In the genomic region with DNA sequence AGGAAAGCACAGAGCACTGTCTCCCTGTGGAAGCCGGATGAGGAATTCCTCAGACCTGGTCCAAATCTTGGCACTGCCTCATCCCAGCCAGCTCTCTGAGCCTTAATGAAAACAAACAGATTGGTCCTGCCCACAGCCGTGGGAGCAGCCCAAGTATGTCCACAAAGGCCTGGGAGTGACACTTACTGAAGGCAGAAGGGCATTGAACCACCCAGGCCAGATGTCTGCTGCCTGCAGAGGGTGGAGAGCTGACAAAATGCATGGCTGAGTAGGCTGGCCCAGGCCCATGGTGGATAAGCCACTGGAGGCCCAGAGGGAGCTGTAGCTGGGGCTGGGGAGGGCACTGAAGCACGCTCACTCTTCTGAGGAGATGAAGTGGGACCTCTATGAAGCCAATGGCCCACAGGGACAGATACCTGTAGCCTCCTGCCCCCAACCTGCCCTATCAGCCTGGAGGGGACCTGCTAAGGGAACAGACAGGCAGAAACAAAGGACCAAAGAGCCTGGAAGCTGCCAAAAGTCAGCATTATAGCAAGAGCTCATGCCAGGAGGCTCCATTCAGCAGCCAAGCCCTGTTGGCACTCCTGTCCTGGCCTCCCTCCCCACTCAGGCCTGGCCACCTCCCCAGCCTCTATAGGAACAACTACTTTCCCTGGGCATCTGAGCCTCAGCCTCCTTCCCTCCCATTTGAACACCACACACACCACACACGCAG, we compare ENCODE assay signal across 8 mouse cellular contexts. TPM values are rescaled to one million over a fixed set of nuclear protein-coding genes. Genes with fewer than 3 reads are reported as not detected.
A peak's percentile ranks its signal among the peaks of the same experiment; 100 is the strongest.
DNase-seq lines count a peak whose midpoint lies in the region; ATAC-seq lines count a peak whose summit lies in the region.

No protein-coding gene starts in this region.

- DNase-seq in kidney, adult 11 months: peak; percentile 22
- DNase-seq in kidney, adult 9 months: no peak
- peak; percentile 68 to 74 for DNase-seq in cerebellum, postnatal 25 days
- DNase-seq in midbrain, embryonic 14.5 days: peak; percentile 51
- DNase-seq in adrenal gland, postnatal 4 days (ENCODE audit: low spot score in 2 of 2): no peak
- DNase-seq in urinary bladder, postnatal 4 days (ENCODE audit: low spot score in 2 of 2): no peak
- no peak for DNase-seq in thymus, postnatal 36 days

- H3K4me2 ChIP-seq in hindbrain, embryonic 15.5 days: no peak overlapping the region
- no peak overlapping the region for H3K4me2 ChIP-seq in midbrain, embryonic 14.5 days (ENCODE audit: low read length)

- H3K9ac ChIP-seq in hindbrain, embryonic 15.5 days: no peak overlapping the region
- H3K9ac ChIP-seq in midbrain, embryonic 14.5 days (replicated peaks; ENCODE audit: low read length): no peak overlapping the region

- ATAC-seq in hindbrain, embryonic 15.5 days (ENCODE audit: low FRiP score, low read depth): peak; percentile 53
- ATAC-seq in midbrain, embryonic 14.5 days (ENCODE audit: low FRiP score, low TSS enrichment): no peak

- H3K27me3 ChIP-seq in hindbrain, embryonic 15.5 days: no peaks in the 10 kb centered on the region
- H3K27me3 ChIP-seq in midbrain, embryonic 14.5 days (ENCODE audit: control insufficient read depth, insufficient read depth, low read length): no peaks in the 10 kb centered on the region

- peaks cover 88% of the 10 kb centered on the region for H3K4me1 ChIP-seq in hindbrain, embryonic 15.5 days (replicated peaks)
- peaks cover 75% of the 10 kb centered on the region for H3K4me1 ChIP-seq in midbrain, embryonic 14.5 days (ENCODE audit: control insufficient read depth, insufficient read depth, low read length)

- no peaks in the 10 kb centered on the region for H3K36me3 ChIP-seq in hindbrain, embryonic 15.5 days
- H3K36me3 ChIP-seq in midbrain, embryonic 14.5 days (ENCODE audit: control insufficient read depth, insufficient read depth, low read length): no peaks in the 10 kb centered on the region

- peak overlapping the region; percentile 42 for H3K27ac ChIP-seq in hindbrain, embryonic 15.5 days (replicated peaks)
- peak overlapping the region; percentile 58 for H3K27ac ChIP-seq in midbrain, embryonic 14.5 days (replicated peaks; ENCODE audit: low read depth, low read length)

- WGBS in hindbrain, embryonic 15.5 days: 32% methylated on average over 4 of the region's 4 CpGs
- WGBS in midbrain, embryonic 14.5 days: 21% methylated on average over 4 of the region's 4 CpGs

- no peak overlapping the region for H3K4me3 ChIP-seq in hindbrain, embryonic 15.5 days
- no peak overlapping the region for H3K4me3 ChIP-seq in midbrain, embryonic 14.5 days (replicated peaks; ENCODE audit: low read depth, low read length)

- no peaks in the 10 kb centered on the region for H3K9me3 ChIP-seq in hindbrain, embryonic 15.5 days
- H3K9me3 ChIP-seq in midbrain, embryonic 14.5 days (ENCODE audit: control insufficient read depth, low read length): no peaks in the 10 kb centered on the region

RNA-seq across cellular contexts. Expression of gene Tcf20, which starts 54.6 kb away (rescaled TPM):
- polyA plus RNA-seq in hindbrain, embryonic 15.5 days (2015; fragmentation: Nextera tagmentation; extraction: Ambion mirVana): 10.4 and 11.4 TPM in 2 replicates
- 17.8 and 18.0 TPM in 2 replicates for polyA plus RNA-seq in midbrain, embryonic 14.5 days (2014; fragmentation: Nextera tagmentation; extraction: Ambion mirVana)
- total RNA-seq in adrenal gland, postnatal 4 days (2021): 10 to 100 TPM; 85.4 to 98.1 TPM

Comparison
In these comparisons a context has a peak if more than half of its experiments do, and no peak if none do; other contexts are left out.
1. DNase-seq: peak in kidney, adult 11 months (single experiment), cerebellum, postnatal 25 days (2 of 2) and midbrain, embryonic 14.5 days (single experiment); none in kidney, adult 9 months (single experiment), adrenal gland, postnatal 4 days (0 of 2), urinary bladder, postnatal 4 days (0 of 2) and thymus, postnatal 36 days (0 of 2).